ENCODE assay signal across 34 mouse cellular contexts in genomic region chr13:54051641-54052040, GRCm38 (mm10). TPM values are rescaled to one million over a fixed set of nuclear protein-coding genes. Genes with fewer than 3 reads are reported as not detected.
DNase-seq lines count a peak whose midpoint lies in the region; ATAC-seq and TF ChIP-seq lines count a peak whose summit lies in the region.
"Had no signal": no experiment of that assay in that cellular context is flagged by ENCODE, and none has a peak within 500 bp of the region (broad histone marks: within the 10 kb centered on the region; RNA-seq: fewer than 3 reads in every experiment).

No protein-coding gene starts in this region.

- peaks cover 12% of the 10 kb centered on the region for H3K4me1 ChIP-seq in hindbrain, embryonic 15.5 days (replicated peaks)
- H3K4me1 ChIP-seq in hindbrain, embryonic 11.5 days (replicated peaks; ENCODE audit: control insufficient read depth, insufficient read depth, low read length): no peaks in the 10 kb centered on the region
- H3K4me1 ChIP-seq in midbrain, embryonic 14.5 days (ENCODE audit: control insufficient read depth, insufficient read depth, low read length): peaks cover 9% of the 10 kb centered on the region; the same call in 1 of the 2 replicates
- H3K4me1 ChIP-seq in midbrain, embryonic 16.5 days (ENCODE audit: control insufficient read depth, insufficient read depth, low read length): peaks cover 3% of the 10 kb centered on the region; the same call in 1 of the 2 replicates
- H3K4me1 ChIP-seq in forebrain, postnatal 0 days (ENCODE audit: insufficient read depth): no peaks in the 10 kb centered on the region; the same call in 1 of the 2 replicates

- TF ChIP-seq CTCF in forebrain, postnatal 0 days (IDR thresholded peaks at IDR 0.05; ENCODE audit: low read depth): no peak

- 47% methylated on average over 7 of the region's 7 CpGs for WGBS in hindbrain, embryonic 15.5 days
- 62% methylated on average over 7 of the region's 7 CpGs for WGBS in hindbrain, embryonic 11.5 days
- 13% methylated on average over 7 of the region's 7 CpGs for WGBS in midbrain, embryonic 14.5 days
- 13% methylated on average over 7 of the region's 7 CpGs for WGBS in midbrain, embryonic 16.5 days
- 26% methylated on average over 7 of the region's 7 CpGs for WGBS in forebrain, postnatal 0 days

- no peak overlapping the region for H3K4me3 ChIP-seq in hindbrain, embryonic 15.5 days
- no peak overlapping the region for H3K4me3 ChIP-seq in hindbrain, embryonic 11.5 days (ENCODE audit: low read depth, low read length)
- H3K4me3 ChIP-seq in midbrain, embryonic 14.5 days (replicated peaks; ENCODE audit: low read depth, low read length): no peak overlapping the region
- H3K4me3 ChIP-seq in midbrain, embryonic 16.5 days (ENCODE audit: low read depth, low read length): no peak overlapping the region
- peak overlapping the region; percentile 25 for H3K4me3 ChIP-seq in forebrain, postnatal 0 days (ENCODE audit: low read depth, low read length)
- H3K4me3 ChIP-seq: erythroblast, embryonic 14.5 days; heart, embryonic 10.5 days; heart, embryonic 15.5 days; hindbrain, embryonic 13.5 days; neural tube, embryonic 15.5 days had no signal

- H3K9me3 ChIP-seq in hindbrain, embryonic 15.5 days: no peaks in the 10 kb centered on the region
- no peaks in the 10 kb centered on the region for H3K9me3 ChIP-seq in hindbrain, embryonic 11.5 days (ENCODE audit: control insufficient read depth, low read length)
- no peaks in the 10 kb centered on the region for H3K9me3 ChIP-seq in midbrain, embryonic 14.5 days (ENCODE audit: control insufficient read depth, low read length)
- no peaks in the 10 kb centered on the region for H3K9me3 ChIP-seq in midbrain, embryonic 16.5 days (replicated peaks; ENCODE audit: control insufficient read depth, low read length, poor library complexity, severe bottlenecking)
- H3K9me3 ChIP-seq in forebrain, postnatal 0 days (ENCODE audit: low read length): no peaks in the 10 kb centered on the region
- H3K9me3 ChIP-seq: heart, embryonic 10.5 days; heart, embryonic 15.5 days; hindbrain, embryonic 13.5 days; neural tube, embryonic 15.5 days had no signal

- no peak for DNase-seq in hindbrain, embryonic 11.5 days (ENCODE audit: low spot score)
- DNase-seq in midbrain, embryonic 14.5 days: no peak
- DNase-seq in forebrain, postnatal 0 days: no peak
- DNase-seq in spleen, postnatal 36 days (ENCODE audit: low spot score in 2 of 2): no peak
- DNase-seq: adrenal gland, postnatal 25 days; cerebellum, adult 18-20 months; cerebellum, postnatal 10 days; gastrocnemius, postnatal 14 days; heart, adult 11 months; kidney, adult 18-20 months; kidney, postnatal 36 days; layer of hippocampus, postnatal 36 days; liver; lung, adult 2 months; lung, postnatal 10 days; right cerebral cortex, adult 18-20 months; spleen, adult 18-20 months; thymus, adult 18-20 months; thymus, postnatal 25 days had no signal

- H3K4me2 ChIP-seq in hindbrain, embryonic 15.5 days: peak overlapping the region; percentile 5; the same call in 1 of the 2 replicates
- no peak overlapping the region for H3K4me2 ChIP-seq in hindbrain, embryonic 11.5 days (replicated peaks; ENCODE audit: low read depth, low read length)
- peak overlapping the region; percentile 18 for H3K4me2 ChIP-seq in midbrain, embryonic 14.5 days (ENCODE audit: low read length)
- no peak overlapping the region for H3K4me2 ChIP-seq in midbrain, embryonic 16.5 days (ENCODE audit: low read length)
- H3K4me2 ChIP-seq in forebrain, postnatal 0 days (ENCODE audit: low read depth): peak overlapping the region; percentile 37
- H3K4me2 ChIP-seq: heart, embryonic 15.5 days; hindbrain, embryonic 13.5 days; neural tube, embryonic 15.5 days had no signal

- H3K36me3 ChIP-seq in hindbrain, embryonic 15.5 days: no peaks in the 10 kb centered on the region
- no peaks in the 10 kb centered on the region for H3K36me3 ChIP-seq in hindbrain, embryonic 11.5 days (ENCODE audit: control insufficient read depth, insufficient read depth, low read length)
- no peaks in the 10 kb centered on the region for H3K36me3 ChIP-seq in midbrain, embryonic 14.5 days (ENCODE audit: control insufficient read depth, insufficient read depth, low read length)
- H3K36me3 ChIP-seq in midbrain, embryonic 16.5 days (ENCODE audit: control insufficient read depth, insufficient read depth, low read length): no peaks in the 10 kb centered on the region
- no peaks in the 10 kb centered on the region for H3K36me3 ChIP-seq in forebrain, postnatal 0 days (ENCODE audit: insufficient read depth)
- H3K36me3 ChIP-seq: heart, embryonic 10.5 days; heart, embryonic 15.5 days; hindbrain, embryonic 13.5 days; neural tube, embryonic 15.5 days had no signal

- ATAC-seq in hindbrain, embryonic 15.5 days (ENCODE audit: low FRiP score, low read depth): no peak
- no peak for ATAC-seq in hindbrain, embryonic 11.5 days (ENCODE audit: low FRiP score)
- ATAC-seq in midbrain, embryonic 14.5 days (ENCODE audit: low FRiP score, low TSS enrichment): no peak
- no peak for ATAC-seq in midbrain, embryonic 16.5 days
- ATAC-seq in forebrain, postnatal 0 days: no peak
- ATAC-seq in granulocyte monocyte progenitor cell, adult 5-6 weeks (replicated peaks; ENCODE audit: poor library complexity, severe bottlenecking): no peak
- ATAC-seq: CD4-positive, CD25-positive, alpha-beta regulatory T cell, adult 4 months had no signal

- peaks cover 9% of the 10 kb centered on the region; the same call in 1 of the 2 replicates for H3K27me3 ChIP-seq in hindbrain, embryonic 15.5 days
- peaks cover 8% of the 10 kb centered on the region for H3K27me3 ChIP-seq in hindbrain, embryonic 11.5 days (ENCODE audit: control insufficient read depth, insufficient read depth, low read length)
- H3K27me3 ChIP-seq in midbrain, embryonic 14.5 days (ENCODE audit: control insufficient read depth, insufficient read depth, low read length): peaks cover 9% of the 10 kb centered on the region; the same call in 1 of the 2 replicates
- H3K27me3 ChIP-seq in midbrain, embryonic 16.5 days (ENCODE audit: control insufficient read depth, insufficient read depth, low read depth, low read length): peaks cover 9% of the 10 kb centered on the region; the same call in 1 of the 2 replicates
- 0 out of 2 replicates have a peak, but pooled peaks cover 4% of the 10 kb centered on the region for H3K27me3 ChIP-seq in forebrain, postnatal 0 days (ENCODE audit: insufficient read depth, low read length)

- no peak overlapping the region for H3K9ac ChIP-seq in hindbrain, embryonic 15.5 days
- H3K9ac ChIP-seq in hindbrain, embryonic 11.5 days (ENCODE audit: low read depth, low read length): no peak overlapping the region
- no peak overlapping the region for H3K9ac ChIP-seq in midbrain, embryonic 14.5 days (replicated peaks; ENCODE audit: low read length)
- H3K9ac ChIP-seq in midbrain, embryonic 16.5 days (ENCODE audit: low read depth, low read length): no peak overlapping the region
- peak overlapping the region; percentile 35; the same call in 1 of the 2 replicates for H3K9ac ChIP-seq in forebrain, postnatal 0 days
- H3K9ac ChIP-seq: heart, embryonic 15.5 days; hindbrain, embryonic 13.5 days; liver, embryonic 14.5 days; neural tube, embryonic 15.5 days had no signal

- H3K27ac ChIP-seq in hindbrain, embryonic 15.5 days (replicated peaks): no peak overlapping the region
- H3K27ac ChIP-seq in hindbrain, embryonic 11.5 days (ENCODE audit: low read depth, low read length): no peak overlapping the region
- H3K27ac ChIP-seq in midbrain, embryonic 14.5 days (replicated peaks; ENCODE audit: low read depth, low read length): no peak overlapping the region
- no peak overlapping the region for H3K27ac ChIP-seq in midbrain, embryonic 16.5 days (ENCODE audit: low read length)
- H3K27ac ChIP-seq in forebrain, postnatal 0 days (ENCODE audit: low read depth, low read length): peak overlapping the region; percentile 9; the same call in 1 of the 2 replicates
- H3K27ac ChIP-seq: heart, embryonic 10.5 days; heart, embryonic 15.5 days; hindbrain, embryonic 13.5 days; liver, embryonic 14.5 days; macrophage; neural tube, embryonic 15.5 days; stomach, postnatal 0 days had no signal

RNA-seq across cellular contexts. Expression of gene Drd1, which starts 3.9 kb away (rescaled TPM):
- 1.2 and 2.6 TPM in 2 replicates for polyA plus RNA-seq in hindbrain, embryonic 15.5 days (2015; fragmentation: Nextera tagmentation; extraction: Ambion mirVana)
- 0.21 and 0.65 TPM in 2 replicates for polyA plus RNA-seq in hindbrain, embryonic 11.5 days (2014; fragmentation: Nextera tagmentation; extraction: Ambion mirVana)
- polyA plus RNA-seq in midbrain, embryonic 14.5 days (2014; fragmentation: Nextera tagmentation; extraction: Ambion mirVana): 1.7 and 2.4 TPM in 2 replicates
- polyA plus RNA-seq in midbrain, embryonic 16.5 days (2015; fragmentation: Nextera tagmentation; extraction: Ambion mirVana): 3.5 and 5.2 TPM in 2 replicates
- 9.8 and 19.7 TPM in 2 replicates for total RNA-seq in forebrain, postnatal 0 days (2014; rRNA removed)
- 6.6 and 7.6 TPM in 2 replicates for polyA plus RNA-seq in forebrain, postnatal 0 days (2015; fragmentation: Nextera tagmentation; extraction: Ambion mirVana)
- total RNA-seq in granulocyte monocyte progenitor cell, adult 5-6 weeks (2014; fragmentation: Nextera tagmentation): not detected in 2 replicates
- not detected in 2 replicates for total RNA-seq in granulocyte monocyte progenitor cell, adult 5-6 weeks (2017)
- total RNA-seq: adrenal gland, adult 18-20 months; adrenal gland, postnatal 25 days; megakaryocyte-erythroid progenitor cell, adult 5-6 weeks had no signal
- polyA plus RNA-seq: CD4-positive, CD25-positive, alpha-beta regulatory T cell, adult 4 months; erythroblast, embryonic 14.5 days; limb, embryonic 11.5 days; liver, embryonic 14.5 days; lung, adult 2 months had no signal

RNA-seq across cellular contexts. Expression of gene Sfxn1, which starts 20.0 kb away (rescaled TPM):
- polyA plus RNA-seq in hindbrain, embryonic 15.5 days (2015; fragmentation: Nextera tagmentation; extraction: Ambion mirVana): 85.1 and 89.1 TPM in 2 replicates
- polyA plus RNA-seq in hindbrain, embryonic 11.5 days (2014; fragmentation: Nextera tagmentation; extraction: Ambion mirVana): 87.5 and 89.9 TPM in 2 replicates
- polyA plus RNA-seq in midbrain, embryonic 14.5 days (2014; fragmentation: Nextera tagmentation; extraction: Ambion mirVana): 107 and 115 TPM in 2 replicates
- polyA plus RNA-seq in midbrain, embryonic 16.5 days (2015; fragmentation: Nextera tagmentation; extraction: Ambion mirVana): 112 and 119 TPM in 2 replicates
- 83.8 and 102 TPM in 2 replicates for total RNA-seq in forebrain, postnatal 0 days (2014; rRNA removed)
- polyA plus RNA-seq in forebrain, postnatal 0 days (2015; fragmentation: Nextera tagmentation; extraction: Ambion mirVana): 102 and 116 TPM in 2 replicates
- total RNA-seq in granulocyte monocyte progenitor cell, adult 5-6 weeks (2014; fragmentation: Nextera tagmentation): 122 and 132 TPM in 2 replicates
- total RNA-seq in granulocyte monocyte progenitor cell, adult 5-6 weeks (2017): 88.9 and 90.9 TPM in 2 replicates

Comparison
In these comparisons a context has a peak if more than half of its experiments do, and no peak if none do; other contexts are left out.
1. H3K4me2 ChIP-seq: peak in hindbrain, embryonic 15.5 days (single experiment), midbrain, embryonic 14.5 days (single experiment) and forebrain, postnatal 0 days (single experiment); none in hindbrain, embryonic 11.5 days (single experiment) and midbrain, embryonic 16.5 days (single experiment).